Mouse (Mus musculus) E14TG2a.4 (cell line): ENCODE results near the gene Vsig10l.
A peak's percentile ranks its signal among the peaks of the same experiment; 100 is the strongest.

Experiments used
- H3K27me3 ChIP-seq: 2 replicates; pipeline ENCODE4 v1.6.1; 2014; ENCODE audit warnings: low read length, control low read depth; ENCODE audit not compliant: insufficient read depth
- H3K36me3 ChIP-seq: 2 replicates; pipeline ENCODE4 v1.6.1; 2014; ENCODE audit warnings: low read length, control low read depth; ENCODE audit not compliant: insufficient read depth
- H3K4me1 ChIP-seq: replicated peaks from 2 replicates; pipeline ENCODE4 v1.6.1; 2014; ENCODE audit warnings: low read depth, low read length, control low read depth
- H3K4me3 ChIP-seq: replicated peaks from 2 replicates; pipeline ENCODE4 v1.5.1; 2014; ENCODE audit warnings: mild to moderate bottlenecking, low read length
- H3K9me3 ChIP-seq: 2 replicates; pipeline ENCODE4 v1.6.1; 2014; ENCODE audit warnings: low read length, control low read depth
- CTCF ChIP-seq: conservative IDR thresholded peaks from 2 replicates; pipeline ENCODE4 v1.5.1; 2014; ENCODE audit warnings: low read length
- NANOG ChIP-seq: IDR thresholded peaks from 2 replicates; pipeline ENCODE4 v1.6.1; 2014; ENCODE audit warnings: borderline replicate concordance, low read length, mixed read lengths
- POU5F1 ChIP-seq: IDR thresholded peaks from 2 replicates; pipeline ENCODE4 v1.6.1; 2014; ENCODE audit warnings: low read length, borderline replicate concordance

Vsig10l gene

DNA sequence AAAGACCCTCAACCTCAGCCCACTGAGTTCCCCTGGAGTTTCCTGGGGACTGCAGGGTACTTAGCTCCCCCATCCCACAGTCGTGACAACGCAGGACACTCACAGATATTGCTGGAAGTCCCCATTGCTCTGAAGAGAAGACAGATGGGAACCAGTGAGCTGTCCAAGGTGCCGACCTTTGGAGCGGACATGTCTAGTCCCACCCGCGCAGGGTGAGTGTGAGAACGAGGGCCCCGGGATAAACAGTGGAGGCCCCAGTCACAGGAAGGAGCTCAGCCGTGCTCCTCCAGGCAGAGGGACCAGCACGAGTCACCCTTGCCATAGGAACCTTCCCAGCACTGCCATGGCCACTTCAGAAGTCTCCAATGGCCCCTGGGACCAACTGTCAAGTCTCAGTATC is 20.3 kb downstream of the Vsig10l start:
- H3K27me3 ChIP-seq = peaks cover 53% of the 10 kb centered on the region
- TF ChIP-seq CTCF (no peak), POU5F1 (no peak), NANOG (no peak)
- no peaks in the 10 kb centered on the region for H3K36me3 ChIP-seq
- peaks cover 8% of the 10 kb centered on the region for H3K4me1 ChIP-seq
- H3K9me3 ChIP-seq = no peaks in the 10 kb centered on the region
- H3K4me3 ChIP-seq = no peak overlapping the region

DNA sequence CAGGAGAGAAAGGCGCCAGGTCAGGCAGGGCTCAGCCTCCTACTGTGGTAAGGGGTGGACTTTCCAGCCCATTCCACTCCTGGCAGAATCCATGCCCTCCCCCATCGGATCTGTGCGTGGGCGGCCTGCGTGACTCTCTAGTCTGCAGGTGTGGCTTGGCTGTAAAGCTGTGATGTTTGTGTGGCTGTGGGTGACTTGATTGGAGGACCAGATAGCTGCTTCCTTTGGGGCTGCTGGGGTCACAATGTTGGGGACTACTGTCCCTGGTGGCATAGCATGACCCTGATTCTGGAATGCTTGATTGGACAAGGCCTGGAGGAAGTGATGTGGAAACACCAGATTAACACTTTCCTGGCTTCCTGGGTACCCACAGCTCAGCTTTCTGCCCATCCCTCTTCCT is 25.7 kb downstream of the Vsig10l start:
- H3K36me3 ChIP-seq = no peaks in the 10 kb centered on the region
- H3K27me3 ChIP-seq = peaks cover 78% of the 10 kb centered on the region
- H3K9me3 ChIP-seq = no peaks in the 10 kb centered on the region
- no peak for TF ChIP-seq POU5F1
- no peak for TF ChIP-seq CTCF
- TF ChIP-seq NANOG = no peak
- H3K4me3 ChIP-seq = no peak overlapping the region
- peaks cover 24% of the 10 kb centered on the region for H3K4me1 ChIP-seq

DNA sequence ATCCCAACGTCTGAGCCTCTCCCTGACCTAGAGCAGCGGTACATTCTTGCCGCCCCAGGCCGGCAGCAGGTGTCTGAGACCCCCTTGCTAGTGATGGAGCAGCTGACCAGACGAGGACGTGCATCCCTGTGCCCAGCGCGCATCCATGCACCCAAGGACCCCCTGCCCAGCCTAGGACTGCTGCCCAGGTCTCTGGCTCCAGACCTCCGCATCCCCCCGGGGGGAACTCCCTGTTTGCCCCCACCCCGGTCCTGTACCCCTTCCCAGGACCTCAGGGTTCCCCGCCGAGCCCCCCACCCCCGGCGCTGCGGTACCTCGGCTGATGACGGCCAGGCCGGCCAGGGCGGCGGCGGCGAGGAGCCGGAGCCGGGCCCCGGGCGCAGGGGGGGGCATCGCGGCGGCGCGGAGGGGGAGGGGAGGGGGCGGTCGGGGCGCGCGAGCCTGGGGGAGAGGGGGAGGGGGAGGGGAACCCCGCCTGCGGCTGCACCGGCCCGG is 26.7 kb downstream of the Vsig10l start, which contains the start of gene Iglon5:
Gene Iglon5 (minus strand): TSS at position 445 of the 495 bp plus-strand sequence.
- H3K4me3 ChIP-seq = peak within 1 kb of the TSS; percentile 72
- H3K27me3 ChIP-seq = peaks cover 84% of the 10 kb centered on the region
- H3K9me3 ChIP-seq = no peaks in the 10 kb centered on the region
- peaks cover 24% of the 10 kb centered on the region for H3K4me1 ChIP-seq
- TF ChIP-seq NANOG = no peak
- no peak for TF ChIP-seq POU5F1
- no peak for TF ChIP-seq CTCF
- no peaks in the 10 kb centered on the region for H3K36me3 ChIP-seq

DNA sequence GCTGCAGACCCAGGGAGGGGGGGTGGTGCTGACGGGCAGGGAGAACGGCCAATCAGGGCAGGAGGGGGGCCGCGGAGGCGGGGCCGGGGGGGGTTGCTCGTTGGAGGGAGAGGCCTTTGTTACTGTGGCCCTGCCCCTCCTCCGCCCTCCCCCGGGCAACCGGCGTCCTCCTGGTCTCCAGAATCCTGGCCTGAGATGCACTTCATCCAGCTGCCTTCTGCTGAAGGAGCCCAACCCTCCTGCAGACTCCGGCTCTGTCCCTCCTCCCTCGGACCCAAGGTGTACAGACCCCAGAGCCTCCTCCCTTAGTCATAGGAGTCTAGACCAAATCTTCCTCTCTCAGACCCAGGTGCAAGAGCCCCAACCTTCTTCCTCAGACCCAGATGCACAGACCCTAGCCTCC is 27.2 kb downstream of the Vsig10l start:
- Histone ChIP-seq H3K4me1 (peaks cover 24% of the 10 kb centered on the region), H3K27me3 (peaks cover 83% of the 10 kb centered on the region), H3K36me3 (no peaks in the 10 kb centered on the region), H3K4me3 (peak overlapping the region; percentile 72), H3K9me3 (no peaks in the 10 kb centered on the region)
- TF ChIP-seq CTCF (no peak), POU5F1 (no peak)

DNA sequence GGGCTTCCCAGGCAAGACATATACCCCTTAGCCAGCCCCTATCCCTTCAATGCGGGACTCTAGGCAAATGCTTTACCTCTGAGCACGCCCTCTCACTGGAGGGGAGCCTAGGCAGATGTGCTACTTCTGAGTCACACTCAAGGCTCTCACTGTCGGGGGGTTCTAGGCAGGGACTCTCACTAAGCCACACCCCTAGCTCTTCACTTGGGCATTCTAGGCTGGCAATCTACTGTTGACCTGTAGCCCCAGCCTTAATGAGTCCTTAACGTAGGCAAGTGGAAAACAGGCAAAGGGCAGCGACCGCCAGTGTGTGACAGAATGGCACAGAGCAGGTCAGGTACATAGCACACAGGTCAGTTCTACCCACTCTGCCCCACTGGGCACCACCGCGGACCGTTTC is 27.9 kb downstream of the Vsig10l start:
- Histone ChIP-seq H3K27me3 (peaks cover 83% of the 10 kb centered on the region), H3K36me3 (no peaks in the 10 kb centered on the region), H3K9me3 (no peaks in the 10 kb centered on the region), H3K4me1 (peaks cover 28% of the 10 kb centered on the region), H3K4me3 (0 out of 2 replicates have a peak overlapping the region, but pooled peaks have one; percentile 72)
- no peak for TF ChIP-seq POU5F1
- no peak for TF ChIP-seq CTCF
- no peak for TF ChIP-seq NANOG

DNA sequence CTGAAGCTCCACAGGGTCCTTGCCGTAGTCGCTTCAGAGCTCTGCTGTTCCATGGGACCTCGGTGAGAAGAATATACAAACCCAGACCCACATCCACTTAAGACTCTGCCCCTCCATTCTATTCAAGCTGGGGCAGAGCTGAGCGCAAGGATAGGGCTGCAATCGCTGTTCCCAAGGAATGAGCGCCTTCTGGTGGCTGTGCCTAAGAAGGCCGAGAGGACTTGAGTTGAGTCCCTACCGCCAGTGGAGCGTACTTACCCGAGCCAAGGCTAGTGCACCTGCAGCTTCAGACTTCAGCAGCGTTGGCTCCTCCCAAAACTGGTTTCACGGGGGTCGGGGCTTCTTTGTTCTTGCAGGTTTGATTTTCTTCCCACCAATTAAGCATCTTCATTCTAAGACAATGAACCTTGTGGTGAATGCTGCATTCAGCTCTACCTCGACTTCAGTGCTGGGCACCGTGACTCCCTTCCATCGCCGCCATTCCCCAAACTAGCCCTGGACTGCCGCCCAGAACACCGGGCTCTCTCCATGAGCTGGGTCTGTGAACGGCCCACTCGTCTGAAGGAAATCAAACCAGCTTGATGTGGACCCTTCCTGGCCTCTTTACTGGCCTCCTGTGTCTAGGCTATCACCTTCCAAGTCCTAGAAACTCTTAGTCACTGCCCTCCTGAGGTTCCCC is 32.5 kb downstream of the Vsig10l start:
- H3K27me3 ChIP-seq = peaks cover 54% of the 10 kb centered on the region
- H3K36me3 ChIP-seq = no peaks in the 10 kb centered on the region
- peak; percentile 58 for TF ChIP-seq CTCF
- TF ChIP-seq NANOG = no peak
- no peak for TF ChIP-seq POU5F1
- H3K4me3 ChIP-seq = peak overlapping the region; percentile 53
- peaks cover 16% of the 10 kb centered on the region for H3K9me3 ChIP-seq
- H3K4me1 ChIP-seq = peaks cover 11% of the 10 kb centered on the region

DNA sequence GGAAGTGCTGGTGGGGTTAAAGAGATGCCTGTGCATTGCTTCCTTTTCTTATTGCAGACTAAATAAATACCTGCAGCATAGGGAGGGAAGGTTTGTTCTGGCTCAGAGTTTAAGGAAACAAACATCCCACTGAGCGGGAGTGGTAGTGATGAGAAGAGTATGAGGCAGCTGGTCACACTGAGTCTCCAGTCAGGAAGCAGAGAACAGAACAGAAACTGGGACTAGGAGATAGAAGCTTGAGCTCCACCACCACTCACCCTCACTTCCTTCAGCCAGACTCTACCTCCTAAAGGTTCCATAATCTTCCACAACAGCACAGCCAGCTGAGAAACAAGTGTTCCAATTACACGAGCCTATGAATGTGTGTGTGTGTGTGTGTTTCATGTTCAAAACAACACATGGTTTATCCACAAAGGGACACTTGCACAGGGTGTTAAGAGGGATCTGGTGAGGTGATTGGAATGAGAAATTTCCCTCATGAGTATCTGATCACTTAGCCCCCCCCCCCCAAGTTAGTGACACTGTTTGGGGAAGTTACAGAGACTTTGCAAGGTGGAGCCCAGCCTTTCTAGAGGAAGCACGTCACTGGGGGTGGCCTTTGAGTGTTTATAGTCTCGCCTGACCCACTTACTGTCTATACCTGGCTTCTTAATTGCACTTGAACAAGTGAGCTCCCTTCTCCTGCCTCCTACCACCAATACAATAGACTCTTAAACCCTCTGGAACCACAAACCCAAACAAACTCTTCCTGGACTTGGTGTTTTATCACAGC is 48.9 kb downstream of the Vsig10l start:
- H3K36me3 ChIP-seq = no peaks in the 10 kb centered on the region
- TF ChIP-seq CTCF = no peak
- no peak for TF ChIP-seq NANOG
- no peak for TF ChIP-seq POU5F1
- H3K9me3 ChIP-seq = no peaks in the 10 kb centered on the region
- H3K4me3 ChIP-seq = no peak overlapping the region
- H3K4me1 ChIP-seq = peaks cover 5% of the 10 kb centered on the region; the same call in 1 of the 2 replicates
- peaks cover 12% of the 10 kb centered on the region; the same call in 1 of the 2 replicates for H3K27me3 ChIP-seq

DNA sequence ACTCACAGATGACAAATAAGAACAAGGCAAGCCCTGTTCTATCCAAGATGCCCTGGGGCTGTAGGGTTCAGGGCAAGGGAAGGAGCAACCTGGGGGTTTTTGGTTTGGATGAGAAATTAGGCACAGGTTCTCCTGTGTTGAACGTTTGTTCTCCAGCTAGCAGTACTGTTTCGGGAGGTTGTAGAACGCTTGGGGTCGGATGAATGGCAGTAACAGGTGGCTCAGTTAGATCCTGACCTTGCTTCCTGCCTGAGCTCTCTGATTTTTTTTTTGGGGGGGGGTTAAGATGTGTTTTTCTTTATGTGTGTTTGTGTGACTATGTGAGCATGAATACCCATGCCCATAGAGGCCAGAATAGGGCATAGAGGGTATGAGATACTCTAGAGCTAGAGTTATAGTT is 49.6 kb downstream of the Vsig10l start:
- peaks cover 5% of the 10 kb centered on the region; the same call in 1 of the 2 replicates for H3K4me1 ChIP-seq
- no peak for TF ChIP-seq NANOG
- no peak for TF ChIP-seq CTCF
- TF ChIP-seq POU5F1 = no peak
- H3K9me3 ChIP-seq = no peaks in the 10 kb centered on the region
- H3K4me3 ChIP-seq = no peak overlapping the region
- no peaks in the 10 kb centered on the region for H3K36me3 ChIP-seq
- H3K27me3 ChIP-seq = peaks cover 12% of the 10 kb centered on the region; the same call in 1 of the 2 replicates
